Mouse (Mus musculus) adrenal gland, postnatal 14 days (tissue): ENCODE data around the gene Nmrk2. TPM values are rescaled to one million over a fixed set of nuclear protein-coding genes. Genes with fewer than 3 reads are reported as not detected.

Source experiments
- DNase-seq: peaks from one replicate; pipeline ENCODE4 v3.0.0; 2021; ENCODE audit warnings: mixed read lengths
- total RNA-seq: library from RNA; stranded (reverse); gene quantifications from 2 replicates; pipeline ENCODE4 v1.2.3, GENCODE M21; 2021

Gene Nmrk2
- total RNA-seq, 1 experiment from 2014 or later, result not detected

DNA sequence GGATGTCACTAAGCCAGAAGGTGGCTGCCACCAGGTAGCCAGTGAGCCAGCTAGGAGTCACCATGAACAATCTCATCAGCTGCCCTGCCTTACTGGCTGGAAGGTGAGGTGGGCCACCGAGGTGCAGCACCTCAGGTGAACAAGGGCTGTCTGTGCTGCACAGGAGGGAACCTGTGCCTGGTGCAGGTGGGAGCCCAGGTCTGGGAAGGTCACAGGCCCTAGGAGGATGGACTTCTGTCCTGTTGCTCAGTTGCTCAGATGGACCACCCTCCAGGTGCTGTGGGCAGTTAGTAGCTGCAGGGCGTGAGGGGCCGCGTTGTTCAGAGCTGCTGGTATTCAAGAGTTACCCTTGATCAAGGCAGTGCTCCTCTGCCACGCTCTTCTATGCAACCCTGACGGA lies 15.0 kb upstream of the Nmrk2 start:
- DNase-seq, result no peak

DNA sequence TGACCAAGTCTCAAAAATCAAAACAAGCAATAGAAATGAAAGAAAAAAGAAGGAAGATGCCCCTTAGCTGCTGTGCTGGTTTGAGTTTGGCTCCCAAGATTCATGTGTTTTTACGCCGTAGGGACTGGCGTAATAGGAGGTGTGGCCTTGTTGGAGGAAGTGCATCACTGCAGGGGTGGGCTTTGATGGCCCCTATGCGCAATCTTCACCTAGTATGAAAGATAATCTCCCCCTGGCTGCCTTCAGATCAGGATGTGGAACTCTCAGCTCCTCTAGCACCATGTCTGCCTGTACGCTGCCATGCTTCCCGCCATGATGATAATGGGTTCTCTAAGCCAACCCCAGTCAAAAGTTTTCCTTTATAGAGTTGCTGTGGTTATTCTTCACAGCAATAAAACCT lies 14.4 kb upstream of the Nmrk2 start:
- DNase-seq, result no peak

- no peak for DNase-seq
Measured at GRCm38 (mm10) chr10:81210154-81210553, 8.3 kb upstream of the Nmrk2 start.

- DNase-seq, result no peak
Measured at GRCm38 (mm10) chr10:81204137-81204536, 2.3 kb upstream of the Nmrk2 start.

DNA sequence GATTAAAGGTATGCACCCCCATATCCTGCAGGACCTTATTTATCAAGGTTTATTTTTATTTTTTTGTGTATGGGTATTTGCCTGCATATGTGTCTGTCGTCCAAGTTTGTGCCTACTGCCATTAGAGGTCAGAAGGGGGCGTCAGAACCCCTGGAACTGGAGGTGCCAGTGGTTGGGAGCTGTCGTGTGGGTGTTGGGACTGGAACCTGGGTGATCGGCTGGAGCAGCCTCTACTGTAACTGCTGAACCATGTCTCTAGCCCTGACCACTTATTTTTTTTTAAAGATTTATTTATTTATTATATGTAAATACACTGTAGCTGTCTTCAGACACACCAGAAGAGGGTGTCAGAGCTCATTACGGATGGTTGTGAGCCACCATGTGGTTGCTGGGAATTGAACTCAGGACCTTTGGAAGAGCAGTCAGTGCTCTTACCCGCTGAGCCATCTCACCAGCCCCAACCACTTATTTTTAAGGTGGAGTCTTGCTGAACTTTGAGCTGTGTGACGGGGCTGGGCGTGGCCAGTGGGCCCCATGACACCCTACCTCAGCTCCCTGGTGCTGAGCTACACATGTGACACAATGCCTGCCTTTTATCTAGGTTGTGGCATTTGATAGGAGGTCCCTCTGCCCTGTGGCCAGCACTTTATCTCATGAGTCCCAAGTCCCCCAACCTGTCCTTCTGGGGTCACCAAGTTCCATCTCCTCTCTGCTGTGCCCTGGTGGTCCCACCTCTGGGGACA lies 1.3 kb upstream of the Nmrk2 start:
- no peak for DNase-seq

GRCm38 (mm10) chr10:81200605-81201287 lies 1.1 kb downstream of the Nmrk2 start:
- DNase-seq, result no peak

- no peak for DNase-seq
Measured at GRCm38 (mm10) chr10:81200141-81200540, 1.7 kb downstream of the Nmrk2 start.

DNA sequence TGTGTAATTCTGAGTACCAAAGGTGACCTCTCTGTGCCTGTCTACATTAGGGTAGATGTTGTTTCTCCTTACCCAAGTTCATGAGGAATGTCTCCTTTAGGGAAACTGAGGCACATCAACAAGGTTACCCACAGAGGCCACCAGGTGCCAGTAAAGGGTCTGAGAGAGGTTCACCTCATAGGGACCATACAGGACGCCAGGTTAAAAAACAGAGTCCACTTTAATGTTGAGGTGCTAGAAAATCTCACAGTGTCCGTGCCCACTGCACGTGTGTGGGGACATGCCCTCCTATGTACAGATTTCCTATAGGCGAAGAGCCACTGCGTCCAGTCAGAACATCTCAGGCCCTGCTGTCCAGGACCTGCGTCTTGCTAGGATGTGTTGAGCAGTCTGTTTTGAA lies 2.9 kb downstream of the Nmrk2 start:
- no peak for DNase-seq

DNA sequence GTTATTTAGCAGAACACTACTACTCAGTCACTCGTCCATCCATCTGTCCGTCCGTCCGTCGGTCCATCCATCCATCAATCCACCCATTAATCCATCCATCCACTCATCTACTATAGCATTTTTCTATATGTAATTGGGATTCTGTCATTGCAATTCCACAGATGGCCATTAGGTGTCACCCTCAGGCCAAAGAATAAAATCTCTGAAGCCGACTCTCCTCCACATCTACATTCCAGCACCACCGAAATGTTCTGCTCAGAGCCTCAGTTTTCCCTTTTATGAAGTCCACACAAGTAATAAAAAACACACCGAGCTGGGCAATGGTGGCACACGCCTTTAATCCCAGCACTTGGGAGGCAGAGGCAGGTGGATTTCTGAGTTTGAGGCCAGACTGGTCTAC lies 3.6 kb downstream of the Nmrk2 start:
- DNase-seq, result no peak

GRCm38 (mm10) chr10:81197305-81197704 lies 4.5 kb downstream of the Nmrk2 start:
- DNase-seq, result no peak

GRCm38 (mm10) chr10:81196470-81197065 lies 5.3 kb downstream of the Nmrk2 start:
- DNase-seq, result no peak

- no peak for DNase-seq
Measured at GRCm38 (mm10) chr10:81195300-81195699, 6.6 kb downstream of the Nmrk2 start.

DNA sequence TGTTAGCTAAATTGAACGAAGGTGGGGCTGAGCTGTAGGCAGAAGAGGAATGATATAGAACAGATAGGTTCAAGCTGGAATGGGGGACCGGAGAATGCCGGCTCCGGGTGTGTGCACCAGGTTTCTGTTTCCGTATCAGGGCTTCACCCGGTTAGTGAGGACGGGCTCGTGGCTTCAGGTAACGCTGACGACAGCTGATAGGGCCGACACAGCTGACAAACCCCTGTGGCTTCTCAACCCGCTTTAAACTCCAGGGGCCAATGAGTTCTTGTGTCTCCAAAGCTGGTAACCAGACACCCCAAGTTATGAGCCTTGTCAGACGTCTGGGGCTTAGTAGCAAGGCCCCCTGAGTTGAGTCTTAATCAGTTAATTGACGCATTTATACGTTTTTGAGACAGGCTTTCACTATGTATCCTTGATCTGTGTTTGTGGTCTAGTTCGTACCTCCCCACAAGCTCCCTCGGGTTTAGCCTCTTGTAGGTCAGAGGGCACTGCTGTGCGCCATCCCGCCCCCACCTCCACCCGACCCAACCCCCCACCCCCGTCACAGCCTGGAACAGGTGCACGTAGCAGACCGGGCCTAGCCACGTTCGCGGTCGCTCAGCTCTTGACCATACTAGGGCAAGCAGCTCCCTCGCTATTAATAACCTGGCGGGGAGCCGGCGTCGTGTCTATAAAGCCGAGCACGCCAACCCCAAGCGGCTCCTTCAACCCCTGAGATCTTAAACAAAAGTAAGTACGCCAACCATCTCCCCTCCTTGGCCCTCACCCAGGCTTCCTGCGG lies 7.7 kb downstream of the Nmrk2 start:
- no peak for DNase-seq

DNA sequence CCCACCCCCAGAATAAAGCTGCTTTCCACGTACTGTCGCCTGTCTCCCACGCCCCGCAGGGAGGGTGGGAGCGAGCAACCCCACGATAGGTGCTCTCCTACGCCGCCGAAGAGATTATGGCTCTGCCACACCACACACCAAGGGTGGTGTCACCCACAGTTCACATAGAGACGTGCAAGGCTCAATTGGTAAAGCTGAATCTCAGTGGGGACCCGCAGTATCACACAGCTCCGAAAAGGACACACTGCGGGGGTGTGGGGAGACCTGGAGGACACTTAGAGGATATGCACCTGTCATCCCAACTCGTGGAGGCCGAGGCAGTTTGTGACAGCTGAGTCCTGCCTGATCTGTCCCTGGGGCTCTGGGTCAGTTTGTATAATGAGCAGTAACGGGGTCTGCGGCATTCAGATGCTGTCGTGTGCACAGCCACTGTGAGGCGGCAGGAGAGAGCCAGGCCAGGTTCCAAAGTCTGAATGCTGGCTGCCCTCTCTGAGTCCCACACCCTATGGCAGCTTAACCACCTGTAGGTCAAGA lies 8.8 kb downstream of the Nmrk2 start:
- DNase-seq, result no peak

DNA sequence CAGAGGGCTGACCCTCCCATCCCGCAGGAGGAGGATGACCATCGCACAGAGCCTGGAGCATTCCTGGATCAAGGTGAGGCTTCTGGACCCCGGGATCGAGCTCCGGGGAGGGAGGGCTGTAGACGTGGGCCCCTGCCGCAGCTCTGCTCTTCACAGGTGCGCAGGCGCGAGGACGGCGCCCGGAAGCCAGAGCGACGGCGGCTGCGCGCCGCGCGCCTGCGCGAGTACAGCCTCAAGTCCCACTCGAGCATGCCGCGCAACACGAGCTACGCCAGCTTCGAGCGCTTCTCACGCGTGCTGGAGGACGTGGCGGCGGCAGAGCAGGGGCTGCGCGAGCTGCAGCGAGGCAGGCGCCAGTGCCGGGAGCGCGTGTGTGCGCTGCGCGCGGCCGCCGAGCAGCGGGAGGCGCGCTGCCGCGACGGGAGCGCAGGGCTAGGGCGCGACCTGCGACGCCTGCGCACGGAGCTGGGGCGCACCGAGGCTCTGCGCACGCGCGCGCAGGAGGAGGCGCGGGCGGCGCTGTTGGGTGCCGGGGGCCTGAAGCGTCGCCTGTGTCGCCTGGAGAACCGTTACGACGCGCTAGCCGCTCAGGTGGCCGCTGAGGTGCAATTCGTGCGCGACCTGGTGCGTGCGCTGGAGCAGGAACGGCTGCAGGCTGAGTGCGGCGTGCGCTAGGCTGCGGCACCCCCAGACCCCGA lies 9.4 kb downstream of the Nmrk2 start:
- DNase-seq, result peak; percentile 90

DNA sequence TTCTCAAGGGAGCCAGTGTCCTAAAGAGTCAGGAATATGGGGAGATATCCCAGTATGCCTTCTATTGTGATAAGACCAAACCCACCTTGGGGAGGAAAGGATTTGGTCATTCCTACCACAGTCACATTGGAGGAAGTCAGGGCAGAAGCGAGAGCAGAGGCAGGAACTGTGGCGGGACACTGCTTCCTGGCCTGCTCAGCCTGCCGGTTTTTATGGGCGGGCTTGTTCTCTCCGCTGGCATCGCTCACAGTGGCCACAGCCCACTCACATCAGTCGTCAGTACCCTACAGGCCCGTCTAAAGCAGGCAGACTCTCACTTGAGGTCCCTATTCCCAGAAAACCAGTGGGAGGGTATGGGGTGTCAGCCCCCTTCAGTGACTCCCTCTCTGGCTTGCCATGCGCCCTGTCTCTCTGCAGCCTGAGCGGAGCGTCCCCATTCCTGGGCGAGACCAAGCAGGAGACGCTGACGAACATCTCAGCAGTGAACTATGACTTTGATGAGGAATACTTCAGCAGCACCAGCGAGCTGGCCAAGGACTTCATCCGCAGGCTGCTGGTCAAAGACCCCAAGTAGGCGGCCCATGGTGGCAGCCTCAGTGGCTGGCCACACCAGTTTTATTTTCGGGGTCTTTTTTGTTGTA lies 10.4 kb downstream of the Nmrk2 start:
- no peak for DNase-seq

GRCm38 (mm10) chr10:81190912-81191321 lies 10.9 kb downstream of the Nmrk2 start:
- no peak for DNase-seq

DNA sequence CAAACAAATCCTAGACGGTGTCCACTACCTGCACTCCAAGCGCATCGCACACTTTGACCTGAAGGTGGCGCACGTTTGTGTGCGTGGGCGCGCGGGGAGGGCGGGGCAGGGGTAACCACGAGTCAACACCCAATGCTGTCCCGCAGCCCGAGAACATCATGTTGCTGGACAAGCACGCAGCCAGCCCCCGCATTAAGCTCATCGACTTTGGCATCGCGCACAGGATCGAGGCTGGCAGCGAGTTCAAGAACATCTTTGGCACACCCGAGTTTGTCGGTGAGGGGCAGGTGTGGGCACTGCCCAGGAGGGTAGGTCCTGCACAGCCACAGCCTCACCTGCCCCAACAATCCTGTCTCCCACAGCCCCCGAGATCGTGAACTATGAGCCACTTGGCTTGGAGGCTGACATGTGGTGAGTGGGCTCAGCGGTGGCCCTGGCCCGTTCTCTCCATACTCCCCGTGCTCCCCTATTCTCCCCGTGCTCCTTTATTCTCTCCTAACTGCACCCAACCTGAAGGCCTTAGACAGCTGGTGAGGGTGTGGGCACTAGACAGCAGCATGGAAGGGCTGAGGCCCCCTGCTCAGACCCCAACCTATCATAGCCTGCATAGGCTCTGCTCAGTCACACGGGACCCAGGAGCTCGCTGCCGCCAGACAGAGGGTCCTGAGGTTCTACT lies 11.5 kb downstream of the Nmrk2 start:
- peak; percentile 64 for DNase-seq

- DNase-seq, result no peak
Measured at GRCm38 (mm10) chr10:81189821-81190220, 12.0 kb downstream of the Nmrk2 start.

- no peak for DNase-seq
Measured at GRCm38 (mm10) chr10:81187161-81187560, 14.7 kb downstream of the Nmrk2 start.

DNA sequence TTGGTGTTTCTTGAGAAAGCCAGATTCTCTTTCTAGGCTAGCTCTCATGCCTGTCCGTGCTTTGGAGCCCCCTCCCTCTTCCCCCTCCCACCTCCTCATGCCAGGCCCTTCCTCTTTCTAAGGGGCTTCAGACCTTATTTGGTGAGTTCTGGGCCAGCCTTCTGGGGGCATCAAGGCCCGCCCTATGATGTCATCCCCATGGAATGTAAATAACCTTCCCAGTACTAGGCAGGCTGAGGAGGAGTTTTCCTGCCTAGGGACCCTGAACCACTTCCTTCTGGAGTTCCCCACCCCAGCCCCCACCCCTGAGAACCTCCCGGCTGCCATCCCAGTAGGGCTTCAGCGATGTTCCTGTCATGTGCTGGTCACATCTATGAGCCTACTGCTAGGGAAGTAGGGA lies 17.1 kb downstream of the Nmrk2 start:
- DNase-seq, result no peak
